In genomic region chr10:58714789-58715148, GRCm38 (mm10) we compare ENCODE assay signal across 9 mouse cellular contexts. TPM values are rescaled to one million over a fixed set of nuclear protein-coding genes. Genes with fewer than 3 reads are reported as not detected.
DNase-seq lines count a peak whose midpoint lies in the region; ATAC-seq lines count a peak whose summit lies in the region.
"Had no signal": no experiment of that assay in that cellular context is flagged by ENCODE, and none has a peak within 500 bp of the region (broad histone marks: within the 10 kb centered on the region; RNA-seq: fewer than 3 reads in every experiment).

No protein-coding gene starts in this region.

- H3K4me3 ChIP-seq in kidney, embryonic 14.5 days (ENCODE audit: low read length) = peak overlapping the region; percentile 22; the same call in 1 of the 2 replicates
- H3K4me3 ChIP-seq in embryonic facial prominence, embryonic 10.5 days = peak overlapping the region; percentile 43; the same call in 1 of the 2 replicates
- peak overlapping the region; percentile 31 for H3K4me3 ChIP-seq in limb, embryonic 13.5 days
- H3K4me3 ChIP-seq: erythroblast, embryonic 14.5 days had no signal

- peaks cover 6% of the 10 kb centered on the region for H3K4me1 ChIP-seq in kidney, embryonic 14.5 days (ENCODE audit: control insufficient read depth, insufficient read depth, low read length)
- H3K4me1 ChIP-seq in embryonic facial prominence, embryonic 10.5 days = peaks cover 13% of the 10 kb centered on the region
- 0 out of 2 replicates have a peak, but pooled peaks cover 13% of the 10 kb centered on the region for H3K4me1 ChIP-seq in limb, embryonic 13.5 days

- H3K9me3 ChIP-seq in kidney, embryonic 14.5 days (ENCODE audit: control insufficient read depth, low read length) = no peaks in the 10 kb centered on the region
- 0 out of 2 replicates have a peak, but pooled peaks cover 2% of the 10 kb centered on the region for H3K9me3 ChIP-seq in embryonic facial prominence, embryonic 10.5 days
- H3K9me3 ChIP-seq in limb, embryonic 13.5 days = no peaks in the 10 kb centered on the region

- no peaks in the 10 kb centered on the region for H3K36me3 ChIP-seq in kidney, embryonic 14.5 days (ENCODE audit: control insufficient read depth, insufficient read depth, low read length)
- H3K36me3 ChIP-seq in embryonic facial prominence, embryonic 10.5 days (replicated peaks) = no peaks in the 10 kb centered on the region
- H3K36me3 ChIP-seq in limb, embryonic 13.5 days = no peaks in the 10 kb centered on the region

- WGBS in kidney, embryonic 14.5 days = 38% methylated on average over 3 of the region's 3 CpGs
- 70% methylated on average over 3 of the region's 3 CpGs for WGBS in embryonic facial prominence, embryonic 10.5 days
- WGBS in limb, embryonic 13.5 days = 38% methylated on average over 3 of the region's 3 CpGs

- no peaks in the 10 kb centered on the region for H3K27me3 ChIP-seq in kidney, embryonic 14.5 days (ENCODE audit: control insufficient read depth, insufficient read depth, low read length)
- no peaks in the 10 kb centered on the region for H3K27me3 ChIP-seq in embryonic facial prominence, embryonic 10.5 days (replicated peaks; ENCODE audit: low read depth, poor library complexity, severe bottlenecking)
- no peaks in the 10 kb centered on the region for H3K27me3 ChIP-seq in limb, embryonic 13.5 days

- H3K27ac ChIP-seq in kidney, embryonic 14.5 days (ENCODE audit: low read depth, low read length) = peak overlapping the region; percentile 27; the same call in 1 of the 2 replicates
- 0 out of 2 replicates have a peak overlapping the region, but pooled peaks have one; percentile 59 for H3K27ac ChIP-seq in embryonic facial prominence, embryonic 10.5 days (replicated peaks)
- H3K27ac ChIP-seq in limb, embryonic 13.5 days = no peak overlapping the region

- peak; percentile 44 for ATAC-seq in kidney, embryonic 14.5 days (ENCODE audit: low FRiP score, low TSS enrichment)
- no peak for ATAC-seq in limb, embryonic 13.5 days (ENCODE audit: low FRiP score, low read depth)

- DNase-seq in kidney, adult 8-10 months = no peak
- DNase-seq in embryonic facial prominence, embryonic 10.5 days (ENCODE audit: low spot score) = no peak
- peak; percentile 68 for DNase-seq in fat pad, adult 2 months (ENCODE audit: extremely low read depth, low read depth, low spot score)
- no peak for DNase-seq in right cerebral cortex, postnatal 4 days
- no peak for DNase-seq in spleen, adult 18-20 months

- H3K4me2 ChIP-seq in kidney, embryonic 14.5 days (replicated peaks; ENCODE audit: low read depth, low read length) = peak overlapping the region; percentile 50
- peak overlapping the region; percentile 59 for H3K4me2 ChIP-seq in limb, embryonic 13.5 days (replicated peaks)

- no peak overlapping the region for H3K9ac ChIP-seq in kidney, embryonic 14.5 days (ENCODE audit: low read depth, low read length)
- H3K9ac ChIP-seq in limb, embryonic 13.5 days = no peak overlapping the region

RNA-seq across cellular contexts. Expression of gene Gm17542, which starts 3.2 kb away (rescaled TPM):
- polyA plus RNA-seq in kidney, embryonic 14.5 days (2014; fragmentation: Nextera tagmentation; extraction: Ambion mirVana) = not detected in 2 replicates
- polyA plus RNA-seq in embryonic facial prominence, embryonic 10.5 days (2016; fragmentation: Nextera tagmentation; extraction: Ambion mirVana) = not detected in 2 replicates
- not detected in 2 replicates for polyA plus RNA-seq in limb, embryonic 13.5 days (2015; fragmentation: Nextera tagmentation; extraction: Ambion mirVana)
- polyA plus RNA-seq: erythroblast, embryonic 14.5 days; urinary bladder, adult 2 months had no signal

RNA-seq across cellular contexts. Expression of gene Edar, which starts 39.3 kb away (rescaled TPM):
- polyA plus RNA-seq in kidney, embryonic 14.5 days (2014; fragmentation: Nextera tagmentation; extraction: Ambion mirVana) = 0.27 and 0.35 TPM in 2 replicates
- polyA plus RNA-seq in embryonic facial prominence, embryonic 10.5 days (2016; fragmentation: Nextera tagmentation; extraction: Ambion mirVana) = 0.38 and 0.57 TPM in 2 replicates
- polyA plus RNA-seq in limb, embryonic 13.5 days (2015; fragmentation: Nextera tagmentation; extraction: Ambion mirVana) = 1.4 and 1.7 TPM in 2 replicates
- polyA plus RNA-seq: erythroblast, embryonic 14.5 days had no signal
